Mouse (Mus musculus): ENCODE measurements at regions not wholly inside any gene's neighbourhood (a gene's known extent, or its start where the extent isn't known, plus 50 kb on each side); places are given as distances from the start of the nearest gene placed in this dataset.

GRCm38 (mm10) chr13:32643030-32643750, 140.6 kb downstream of the Mylk4 start:
- TF ChIP-seq GATA1 (IDR thresholded peaks at IDR 0.05; ENCODE audit: borderline replicate concordance, low read length) (no peak), FLI1 (IDR thresholded peaks at IDR 0.05; ENCODE audit: low read length) (no peak)
